Comparison of ENCODE assay signal across 25 mouse cellular contexts in the genomic region with DNA sequence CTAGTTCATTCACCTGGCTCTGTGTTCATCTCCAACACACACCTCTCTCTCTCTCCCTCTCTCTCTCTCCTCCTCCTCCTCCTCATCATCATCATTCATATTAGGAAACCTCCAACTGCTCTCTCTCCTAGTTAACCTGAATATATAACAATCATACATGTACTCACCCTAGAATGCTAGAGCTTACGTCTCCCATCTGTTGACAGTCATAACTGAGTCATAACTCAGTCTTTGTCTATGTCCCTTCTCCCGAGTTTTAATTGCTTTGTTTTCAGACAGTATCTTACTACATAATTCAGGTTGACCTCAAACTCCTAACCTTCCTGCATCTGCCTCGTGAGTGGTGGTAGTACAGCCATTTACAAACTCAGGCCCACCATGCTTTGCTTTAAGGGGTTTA. TPM values are rescaled to one million over a fixed set of nuclear protein-coding genes. Genes with fewer than 3 reads are reported as not detected.
DNase-seq lines count a peak whose midpoint lies in the region; ATAC-seq lines count a peak whose summit lies in the region.
"Had no signal": no experiment of that assay in that cellular context is flagged by ENCODE, and none has a peak within 500 bp of the region (broad histone marks: within the 10 kb centered on the region; RNA-seq: fewer than 3 reads in every experiment).

No protein-coding gene starts in this region.

- H3K36me3 ChIP-seq in erythroblast, embryonic 14.5 days (ENCODE audit: control insufficient read depth), result peaks cover 32% of the 10 kb centered on the region
- no peaks in the 10 kb centered on the region for H3K36me3 ChIP-seq in hindbrain, embryonic 10.5 days
- no peaks in the 10 kb centered on the region for H3K36me3 ChIP-seq in hindbrain, embryonic 12.5 days
- peaks cover 26% of the 10 kb centered on the region for H3K36me3 ChIP-seq in liver, embryonic 12.5 days
- H3K36me3 ChIP-seq in liver, embryonic 16.5 days (ENCODE audit: control insufficient read depth, insufficient read depth), result peaks cover 25% of the 10 kb centered on the region
- H3K36me3 ChIP-seq: embryonic facial prominence, embryonic 10.5 days; forebrain, embryonic 15.5 days; heart, embryonic 12.5 days; hindbrain, embryonic 15.5 days had no signal

- H3K4me1 ChIP-seq in erythroblast, embryonic 14.5 days (ENCODE audit: control insufficient read depth), result peaks cover 78% of the 10 kb centered on the region
- peaks cover 17% of the 10 kb centered on the region for H3K4me1 ChIP-seq in hindbrain, embryonic 10.5 days (replicated peaks)
- peaks cover 7% of the 10 kb centered on the region for H3K4me1 ChIP-seq in hindbrain, embryonic 12.5 days
- peaks cover 69% of the 10 kb centered on the region for H3K4me1 ChIP-seq in liver, embryonic 12.5 days
- peaks cover 55% of the 10 kb centered on the region for H3K4me1 ChIP-seq in liver, embryonic 16.5 days (ENCODE audit: control insufficient read depth, low read depth, low read length)

- WGBS in hindbrain, embryonic 10.5 days, result 78% methylated on average over 3 of the region's 3 CpGs
- 76% methylated on average over 3 of the region's 3 CpGs for WGBS in hindbrain, embryonic 12.5 days
- 48% methylated on average over 3 of the region's 3 CpGs for WGBS in liver, embryonic 12.5 days (ENCODE audit: insufficient replicate concordance)
- WGBS in liver, embryonic 16.5 days (ENCODE audit: insufficient replicate concordance), result 39% methylated on average over 3 of the region's 3 CpGs

- no peaks in the 10 kb centered on the region for H3K9me3 ChIP-seq in erythroblast, embryonic 14.5 days (ENCODE audit: control insufficient read depth, low read length)
- no peaks in the 10 kb centered on the region for H3K9me3 ChIP-seq in hindbrain, embryonic 10.5 days
- H3K9me3 ChIP-seq in hindbrain, embryonic 12.5 days (replicated peaks), result no peaks in the 10 kb centered on the region
- H3K9me3 ChIP-seq in liver, embryonic 12.5 days (replicated peaks), result no peaks in the 10 kb centered on the region
- no peaks in the 10 kb centered on the region for H3K9me3 ChIP-seq in liver, embryonic 16.5 days (replicated peaks; ENCODE audit: control insufficient read depth, low read length)
- H3K9me3 ChIP-seq: embryonic facial prominence, embryonic 10.5 days; forebrain, embryonic 15.5 days; heart, embryonic 12.5 days; hindbrain, embryonic 15.5 days had no signal

- H3K9ac ChIP-seq in hindbrain, embryonic 12.5 days, result no peak overlapping the region
- peak overlapping the region; percentile 92 for H3K9ac ChIP-seq in liver, embryonic 12.5 days
- H3K9ac ChIP-seq in liver, embryonic 16.5 days (ENCODE audit: low read depth, low read length), result peak overlapping the region; percentile 89
- H3K9ac ChIP-seq: forebrain, embryonic 15.5 days; heart, embryonic 12.5 days; hindbrain, embryonic 15.5 days had no signal

- DNase-seq in hindbrain, embryonic 10.5 days (ENCODE audit: low spot score), result no peak
- DNase-seq in lung, postnatal 36 days, result no peak
- DNase-seq in embryo, embryonic 10 days (ENCODE audit: low spot score), result no peak
- DNase-seq: adrenal gland, adult 8-10 months; adrenal gland, postnatal 36 days; B cell, adult 2 months; cerebellum, adult 11-12 months; cerebellum, adult 9-10 months; cerebellum, postnatal 25 days; gastrocnemius, postnatal 36 days; heart, adult 11 months had no signal

- H3K4me3 ChIP-seq in erythroblast, embryonic 14.5 days (replicated peaks), result peak overlapping the region; percentile 70
- H3K4me3 ChIP-seq in hindbrain, embryonic 10.5 days, result no peak overlapping the region
- H3K4me3 ChIP-seq in hindbrain, embryonic 12.5 days, result no peak overlapping the region
- peak overlapping the region; percentile 81 for H3K4me3 ChIP-seq in liver, embryonic 12.5 days
- H3K4me3 ChIP-seq in liver, embryonic 16.5 days (ENCODE audit: low read depth, low read length), result peak overlapping the region; percentile 72
- H3K4me3 ChIP-seq: embryonic facial prominence, embryonic 10.5 days; forebrain, embryonic 15.5 days; heart, embryonic 12.5 days; hindbrain, embryonic 15.5 days had no signal

- ATAC-seq in erythroblast, adult 5-6 weeks (replicated peaks; ENCODE audit: low FRiP score, poor library complexity, severe bottlenecking), result no peak
- ATAC-seq in hindbrain, embryonic 12.5 days (ENCODE audit: low FRiP score), result no peak
- no peak for ATAC-seq in liver, embryonic 12.5 days
- ATAC-seq in liver, embryonic 16.5 days (ENCODE audit: low read depth), result no peak
- ATAC-seq: CD4-positive, CD25-positive, alpha-beta regulatory T cell, adult 4 months; forebrain, embryonic 15.5 days; intestine, embryonic 16.5 days had no signal

- no peaks in the 10 kb centered on the region for H3K27me3 ChIP-seq in erythroblast, embryonic 14.5 days (ENCODE audit: control insufficient read depth)
- H3K27me3 ChIP-seq in hindbrain, embryonic 10.5 days (ENCODE audit: insufficient read depth, poor library complexity, severe bottlenecking), result peaks cover 11% of the 10 kb centered on the region; the same call in 1 of the 2 replicates
- H3K27me3 ChIP-seq in hindbrain, embryonic 12.5 days, result no peaks in the 10 kb centered on the region
- no peaks in the 10 kb centered on the region for H3K27me3 ChIP-seq in liver, embryonic 12.5 days (replicated peaks)
- no peaks in the 10 kb centered on the region for H3K27me3 ChIP-seq in liver, embryonic 16.5 days (ENCODE audit: control insufficient read depth, insufficient read depth, low read depth, low read length)
- H3K27me3 ChIP-seq: forebrain, embryonic 15.5 days; heart, embryonic 12.5 days; hindbrain, embryonic 15.5 days had no signal

- H3K27ac ChIP-seq in hindbrain, embryonic 10.5 days, result peak overlapping the region; percentile 56; the same call in 1 of the 2 replicates
- no peak overlapping the region for H3K27ac ChIP-seq in hindbrain, embryonic 12.5 days
- peak overlapping the region; percentile 99 for H3K27ac ChIP-seq in liver, embryonic 12.5 days
- peak overlapping the region; percentile 99 for H3K27ac ChIP-seq in liver, embryonic 16.5 days (ENCODE audit: low read length)
- H3K27ac ChIP-seq: embryonic facial prominence, embryonic 10.5 days; forebrain, embryonic 15.5 days; hindbrain, embryonic 15.5 days had no signal

- H3K4me2 ChIP-seq in hindbrain, embryonic 12.5 days (replicated peaks), result no peak overlapping the region
- peak overlapping the region; percentile 81 for H3K4me2 ChIP-seq in liver, embryonic 12.5 days
- peak overlapping the region; percentile 85 for H3K4me2 ChIP-seq in liver, embryonic 16.5 days (ENCODE audit: low read depth, low read length)
- H3K4me2 ChIP-seq: forebrain, embryonic 15.5 days; heart, embryonic 12.5 days; hindbrain, embryonic 15.5 days had no signal

RNA-seq across cellular contexts. Expression of gene Ermap, which starts 1.5 kb away (rescaled TPM):
- 27.7 and 29.4 TPM in 2 replicates for polyA plus RNA-seq in erythroblast, embryonic 14.5 days (2012)
- total RNA-seq in erythroblast, adult 5-6 weeks (2015; ENCODE audit: low replicate concordance), result 938 and 1,091 TPM in 2 replicates
- total RNA-seq in erythroblast, adult 5-6 weeks (2017; ENCODE audit: low replicate concordance), result 1,195 and 1,321 TPM in 2 replicates
- 7.0 and 12.1 TPM in 2 replicates for polyA plus RNA-seq in hindbrain, embryonic 10.5 days (2016; fragmentation: Nextera tagmentation; extraction: Ambion mirVana)
- polyA plus RNA-seq in hindbrain, embryonic 12.5 days (2016; fragmentation: Nextera tagmentation; extraction: Ambion mirVana), result 7.4 and 7.9 TPM in 2 replicates
- polyA plus RNA-seq in liver, embryonic 12.5 days (2016; fragmentation: Nextera tagmentation; extraction: Ambion mirVana), result 328 and 333 TPM in 2 replicates
- 359 and 361 TPM in 2 replicates for polyA plus RNA-seq in liver, embryonic 16.5 days (2015; fragmentation: Nextera tagmentation; extraction: Ambion mirVana)
- total RNA-seq: gastrocnemius, adult 8-10 months; gastrocnemius, postnatal 36 days had no signal
- polyA plus RNA-seq: CD4-positive, CD25-positive, alpha-beta regulatory T cell, adult 4 months had no signal

RNA-seq across cellular contexts. Expression of gene Svbp, which starts 3.8 kb away (rescaled TPM):
- 49.7 and 52.4 TPM in 2 replicates for polyA plus RNA-seq in erythroblast, embryonic 14.5 days (2012)
- total RNA-seq in erythroblast, adult 5-6 weeks (2015; ENCODE audit: low replicate concordance), result 21.7 and 32.1 TPM in 2 replicates
- 36.0 and 124 TPM in 2 replicates for total RNA-seq in erythroblast, adult 5-6 weeks (2017; ENCODE audit: low replicate concordance)
- polyA plus RNA-seq in hindbrain, embryonic 10.5 days (2016; fragmentation: Nextera tagmentation; extraction: Ambion mirVana), result 149 and 182 TPM in 2 replicates
- 193 and 195 TPM in 2 replicates for polyA plus RNA-seq in hindbrain, embryonic 12.5 days (2016; fragmentation: Nextera tagmentation; extraction: Ambion mirVana)
- polyA plus RNA-seq in liver, embryonic 12.5 days (2016; fragmentation: Nextera tagmentation; extraction: Ambion mirVana), result 114 and 121 TPM in 2 replicates
- polyA plus RNA-seq in liver, embryonic 16.5 days (2015; fragmentation: Nextera tagmentation; extraction: Ambion mirVana), result 69.6 and 79.2 TPM in 2 replicates

RNA-seq across cellular contexts. Expression of gene Zfp691, which starts 17.3 kb away (rescaled TPM):
- 1.8 and 2.0 TPM in 2 replicates for polyA plus RNA-seq in erythroblast, embryonic 14.5 days (2012)
- 2.3 and 4.2 TPM in 2 replicates for total RNA-seq in erythroblast, adult 5-6 weeks (2015; ENCODE audit: low replicate concordance)
- total RNA-seq in erythroblast, adult 5-6 weeks (2017; ENCODE audit: low replicate concordance), result 3.1 and 4.0 TPM in 2 replicates
- polyA plus RNA-seq in hindbrain, embryonic 10.5 days (2016; fragmentation: Nextera tagmentation; extraction: Ambion mirVana), result 10.0 and 11.0 TPM in 2 replicates
- 7.3 and 9.7 TPM in 2 replicates for polyA plus RNA-seq in hindbrain, embryonic 12.5 days (2016; fragmentation: Nextera tagmentation; extraction: Ambion mirVana)
- polyA plus RNA-seq in liver, embryonic 12.5 days (2016; fragmentation: Nextera tagmentation; extraction: Ambion mirVana), result 3.6 and 3.8 TPM in 2 replicates
- 2.0 and 2.1 TPM in 2 replicates for polyA plus RNA-seq in liver, embryonic 16.5 days (2015; fragmentation: Nextera tagmentation; extraction: Ambion mirVana)

RNA-seq across cellular contexts. Expression of gene Tmem269, which starts 26.7 kb away (rescaled TPM):
- polyA plus RNA-seq in erythroblast, embryonic 14.5 days (2012), result not detected in 2 replicates
- not detected in 2 replicates for total RNA-seq in erythroblast, adult 5-6 weeks (2015; ENCODE audit: low replicate concordance)
- not detected in 2 replicates for total RNA-seq in erythroblast, adult 5-6 weeks (2017; ENCODE audit: low replicate concordance)
- 0.25 TPM in 1 of 2 replicates, not detected in the other for polyA plus RNA-seq in hindbrain, embryonic 10.5 days (2016; fragmentation: Nextera tagmentation; extraction: Ambion mirVana)
- polyA plus RNA-seq in hindbrain, embryonic 12.5 days (2016; fragmentation: Nextera tagmentation; extraction: Ambion mirVana), result 0.28 TPM in 1 of 2 replicates, not detected in the other
- not detected in 2 replicates for polyA plus RNA-seq in liver, embryonic 12.5 days (2016; fragmentation: Nextera tagmentation; extraction: Ambion mirVana)
- polyA plus RNA-seq in liver, embryonic 16.5 days (2015; fragmentation: Nextera tagmentation; extraction: Ambion mirVana), result not detected in 2 replicates
- total RNA-seq: adrenal gland, postnatal 36 days; gastrocnemius, postnatal 36 days had no signal
- polyA plus RNA-seq: CD4-positive, CD25-positive, alpha-beta regulatory T cell, adult 4 months; forebrain, embryonic 11.5 days; heart, embryonic 12.5 days; heart, postnatal 0 days; intestine, embryonic 16.5 days had no signal

RNA-seq across cellular contexts. Expression of gene AU022252, which starts 41.2 kb away (rescaled TPM):
- polyA plus RNA-seq in erythroblast, embryonic 14.5 days (2012), result 1.0 and 1.4 TPM in 2 replicates
- total RNA-seq in erythroblast, adult 5-6 weeks (2015; ENCODE audit: low replicate concordance), result 0.84 and 0.96 TPM in 2 replicates
- 1.3 and 1.4 TPM in 2 replicates for total RNA-seq in erythroblast, adult 5-6 weeks (2017; ENCODE audit: low replicate concordance)
- polyA plus RNA-seq in hindbrain, embryonic 10.5 days (2016; fragmentation: Nextera tagmentation; extraction: Ambion mirVana), result 42.0 and 43.5 TPM in 2 replicates
- polyA plus RNA-seq in hindbrain, embryonic 12.5 days (2016; fragmentation: Nextera tagmentation; extraction: Ambion mirVana), result 36.3 and 38.7 TPM in 2 replicates
- 18.1 and 19.6 TPM in 2 replicates for polyA plus RNA-seq in liver, embryonic 12.5 days (2016; fragmentation: Nextera tagmentation; extraction: Ambion mirVana)
- 10.0 and 11.6 TPM in 2 replicates for polyA plus RNA-seq in liver, embryonic 16.5 days (2015; fragmentation: Nextera tagmentation; extraction: Ambion mirVana)

Comparison
In these comparisons a context has a peak if more than half of its experiments do, and no peak if none do; other contexts are left out.
1. H3K4me3 ChIP-seq: peak in erythroblast, embryonic 14.5 days (single experiment), liver, embryonic 12.5 days (single experiment) and liver, embryonic 16.5 days (single experiment); none in hindbrain, embryonic 10.5 days (single experiment) and hindbrain, embryonic 12.5 days (single experiment).
2. RNA of gene Ermap, which starts 1.5 kb away (polyA plus RNA-seq): 359 to 361 TPM in liver, embryonic 16.5 days and 328 to 333 TPM in liver, embryonic 12.5 days; 27.7 to 29.4 TPM in erythroblast, embryonic 14.5 days, 7.4 to 7.9 TPM in hindbrain, embryonic 12.5 days and 7.0 to 12.1 TPM in hindbrain, embryonic 10.5 days; every median in the first group is over 10 times any median in the second.